Mouse (Mus musculus): Measurements from ENCODE around the gene Stx19.
A peak's percentile ranks its signal among the peaks of the same experiment; 100 is the strongest.

Gene Stx19

DNA sequence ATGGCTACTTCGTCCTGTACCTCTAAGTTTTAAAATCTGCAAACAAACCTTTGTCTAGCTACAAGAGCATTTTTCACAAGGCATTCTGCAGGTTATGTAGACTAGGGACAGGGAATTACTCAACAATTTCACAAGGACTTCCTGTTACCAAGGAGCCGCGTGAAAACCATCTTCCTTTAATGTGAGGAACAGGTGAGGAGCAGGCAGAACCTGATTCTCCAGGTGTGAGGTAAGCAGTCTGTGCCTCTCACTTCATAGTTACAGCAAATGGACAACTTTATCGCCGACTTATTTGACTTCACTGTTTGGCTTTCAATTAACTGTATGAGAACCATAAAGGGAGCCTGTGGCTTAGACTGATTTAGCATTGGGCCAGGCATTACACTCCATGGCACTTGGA, at the start of gene Stx19:
Stx19 (plus strand) TSS at position 186 of the 400 bp plus-strand sequence.
- DNase-seq: no peak

DNA sequence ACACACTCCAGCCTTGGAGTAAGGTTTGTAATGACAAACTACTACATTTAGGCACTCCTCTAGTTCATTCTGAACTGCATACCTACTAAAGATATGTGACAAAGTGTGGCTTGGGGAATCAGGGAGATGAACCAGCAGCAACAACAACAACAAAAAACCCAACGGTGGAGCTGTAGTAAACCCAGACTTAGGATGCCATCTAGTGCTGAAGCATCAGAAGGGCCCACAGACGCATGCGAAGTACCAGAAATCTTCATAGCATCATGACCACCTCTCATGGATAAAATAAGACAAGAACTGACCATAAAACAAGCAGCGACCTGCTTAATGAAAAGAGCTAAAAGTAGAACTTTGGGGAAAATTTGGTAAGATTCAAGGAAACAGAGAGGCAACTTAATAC, 41.0 kb upstream of the Stx19 start:
- DNase-seq: no peak

DNA sequence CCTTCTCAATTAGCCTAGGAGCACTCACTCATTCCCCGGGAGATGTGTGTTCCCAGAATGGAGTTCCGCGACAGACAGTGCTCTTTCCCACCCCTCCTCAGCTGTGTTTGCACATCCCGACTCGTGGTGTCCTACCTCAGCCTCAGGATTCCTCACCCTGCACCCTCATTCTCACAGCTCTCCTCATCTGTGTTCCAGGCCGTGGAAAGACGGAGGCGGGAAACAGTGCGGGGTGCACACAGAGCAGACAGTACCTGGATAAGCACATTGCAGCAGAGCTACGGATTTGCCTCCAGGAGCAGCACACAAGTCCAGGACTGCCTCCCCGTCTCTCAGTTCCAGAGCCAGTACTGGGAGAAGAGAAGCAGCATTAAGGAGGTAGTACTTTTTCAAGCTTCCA, 38.4 kb upstream of the Stx19 start:
- DNase-seq: no peak

DNA sequence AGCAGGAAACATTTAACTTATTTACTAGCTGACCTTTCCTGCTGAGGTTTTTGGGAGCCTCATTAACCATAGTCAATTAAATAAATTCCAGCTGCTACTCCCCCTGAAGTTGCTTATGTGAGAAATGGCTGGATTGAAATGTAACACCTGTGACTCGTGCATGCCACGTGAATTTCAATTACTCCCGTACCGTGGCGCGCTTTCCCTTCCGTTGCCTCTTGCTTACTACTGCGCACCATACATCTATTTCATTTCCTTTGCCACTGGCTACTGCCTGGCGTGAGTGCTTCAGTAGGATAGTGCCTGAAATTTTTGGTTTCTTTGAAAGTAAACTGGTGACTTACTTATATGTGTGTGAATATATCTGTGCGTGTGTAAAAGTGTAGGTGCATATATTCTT, 36.2 kb upstream of the Stx19 start:
- no peak for DNase-seq

DNA sequence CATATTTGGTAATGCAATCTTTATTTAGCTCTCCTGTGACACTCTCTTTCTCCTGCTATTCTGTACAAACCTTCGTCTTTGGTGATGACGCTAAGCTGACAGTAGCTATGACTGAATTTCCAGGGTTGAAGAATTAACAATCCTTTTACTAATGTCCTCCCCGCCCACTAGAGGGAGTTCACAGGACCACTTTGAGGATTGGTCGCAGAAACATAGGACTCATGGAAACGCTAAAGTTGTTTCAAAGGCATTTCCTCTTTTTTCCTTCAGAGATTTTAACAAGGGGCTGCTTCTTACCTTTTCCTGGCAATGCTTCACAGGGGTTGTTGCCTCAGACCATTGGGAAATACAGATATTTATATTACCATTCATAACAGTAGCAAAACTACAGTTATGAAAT, 32.2 kb upstream of the Stx19 start:
- no peak for DNase-seq

DNA sequence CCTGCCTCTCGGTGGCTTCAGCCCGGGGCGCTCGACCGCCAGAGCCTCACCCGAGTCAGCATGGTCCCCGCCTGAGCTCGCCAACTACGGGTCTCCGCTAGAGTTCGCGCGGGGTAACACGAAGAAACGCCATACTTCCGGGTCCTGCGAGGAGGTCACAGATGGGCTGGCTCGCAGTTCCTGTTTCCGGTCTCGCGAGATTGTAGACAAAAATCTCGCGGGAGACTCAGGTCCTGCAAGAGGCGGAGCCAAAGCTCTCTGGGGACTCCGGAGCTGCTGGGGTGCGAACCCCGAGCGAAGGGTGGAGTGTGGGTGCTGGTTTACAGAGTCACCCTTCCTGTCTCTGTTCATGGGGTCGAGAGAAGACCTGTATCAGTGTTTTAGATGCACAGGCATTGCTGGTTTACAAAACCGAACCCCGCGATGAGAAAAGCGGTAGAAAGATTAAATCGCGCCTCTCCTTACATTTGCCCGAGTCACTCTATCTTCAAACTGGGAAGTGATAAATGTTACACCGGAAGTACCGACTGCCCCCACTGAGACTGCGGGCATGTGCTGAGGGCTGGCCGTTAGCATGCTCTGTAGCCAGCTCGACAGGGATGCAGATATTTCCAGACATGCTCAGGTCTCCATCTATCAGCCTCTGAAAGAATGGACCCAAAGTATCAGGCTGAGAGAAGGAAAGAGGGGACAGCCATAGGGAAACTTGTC, 27.7 kb upstream of the Stx19 start, which contains the start of gene Nsun3:
Nsun3 (minus strand) TSS at position 198 of the 711 bp plus-strand sequence.
- DNase-seq: peak; percentile 89 to 93

- no peak for DNase-seq
Observed at GRCm38 (mm10) chr16:62796608-62797007, 17.9 kb upstream of the Stx19 start.

DNA sequence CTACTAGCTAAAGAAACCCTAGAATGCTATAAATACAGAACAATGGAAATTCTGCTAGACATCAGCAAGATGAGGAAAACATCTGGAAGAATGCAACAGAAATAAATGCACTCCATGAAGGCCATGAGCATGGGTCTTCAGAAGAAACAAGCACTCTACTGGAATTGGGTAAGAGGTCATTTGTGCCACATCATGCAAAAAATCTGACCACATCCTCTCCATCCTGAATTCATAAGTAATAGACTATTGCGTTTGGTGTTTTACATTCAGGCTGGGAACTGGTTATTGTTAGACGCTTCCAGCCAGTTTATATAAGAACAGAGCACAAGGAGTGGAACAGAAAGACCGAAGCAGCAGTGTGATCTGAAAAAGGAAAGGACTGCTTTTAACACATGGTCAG, 15.7 kb upstream of the Stx19 start:
- no peak for DNase-seq

DNA sequence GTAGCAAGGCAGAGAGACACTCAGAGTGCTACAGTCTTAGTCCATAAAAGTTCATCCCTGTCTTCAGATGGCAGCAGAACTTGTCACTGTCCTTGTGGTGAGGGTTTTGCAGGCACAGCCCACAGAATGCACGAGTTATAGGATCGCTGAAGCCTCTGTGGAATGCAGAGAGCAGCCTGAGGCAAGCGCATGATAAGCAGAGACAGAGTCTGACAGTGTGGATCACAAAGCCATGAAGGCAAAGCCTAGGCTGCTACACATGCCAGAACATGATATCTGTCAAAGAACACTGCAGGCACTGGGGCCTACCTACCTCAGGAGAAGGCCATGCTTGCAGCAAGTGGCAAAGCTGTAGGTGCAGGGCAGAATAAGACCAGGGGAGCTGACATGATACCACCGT, 15.1 kb upstream of the Stx19 start:
- DNase-seq: no peak

DNA sequence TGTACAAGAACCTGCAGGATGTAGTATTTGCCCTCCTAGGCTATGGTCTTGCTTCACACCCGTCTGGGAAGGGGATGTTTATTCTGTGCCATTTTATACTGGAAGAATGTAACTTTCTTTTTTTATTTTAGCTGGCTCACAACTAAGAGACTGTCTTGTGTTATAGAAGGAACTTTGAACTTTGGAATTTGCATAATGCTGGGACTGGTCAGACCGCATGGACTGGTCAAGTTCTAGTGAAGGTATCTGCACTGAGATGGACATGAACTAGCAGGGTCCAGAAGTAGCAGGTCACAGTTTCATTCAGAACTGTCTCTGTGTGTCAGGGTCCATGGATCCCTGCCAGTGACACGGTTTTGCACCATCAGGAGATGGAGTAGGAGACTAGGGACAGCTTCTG, 14.6 kb upstream of the Stx19 start:
- DNase-seq: no peak

- DNase-seq: no peak
Observed at GRCm38 (mm10) chr16:62804621-62805020, 9.9 kb upstream of the Stx19 start.

- DNase-seq: no peak
Observed at GRCm38 (mm10) chr16:62807249-62807979, 7.1 kb upstream of the Stx19 start.

DNA sequence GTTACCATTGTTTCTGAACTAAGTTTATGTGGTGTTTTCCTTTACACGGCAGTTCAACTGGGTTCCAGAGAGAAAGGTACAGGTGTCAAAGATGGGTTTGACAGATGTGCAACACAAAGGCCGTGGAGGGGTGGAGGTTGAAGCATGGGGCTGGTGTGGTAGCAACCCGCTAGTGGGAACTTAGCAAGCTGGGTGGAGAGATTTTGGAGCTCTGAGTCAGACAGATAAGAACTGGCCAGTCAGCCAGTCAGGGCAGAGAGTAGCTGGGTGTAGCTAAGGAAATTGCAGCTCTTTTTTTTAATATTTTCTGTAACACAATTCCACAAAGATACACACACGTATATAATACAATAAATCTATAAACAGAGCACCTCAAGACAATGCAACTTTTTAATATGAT, 3.6 kb upstream of the Stx19 start:
- no peak for DNase-seq

DNA sequence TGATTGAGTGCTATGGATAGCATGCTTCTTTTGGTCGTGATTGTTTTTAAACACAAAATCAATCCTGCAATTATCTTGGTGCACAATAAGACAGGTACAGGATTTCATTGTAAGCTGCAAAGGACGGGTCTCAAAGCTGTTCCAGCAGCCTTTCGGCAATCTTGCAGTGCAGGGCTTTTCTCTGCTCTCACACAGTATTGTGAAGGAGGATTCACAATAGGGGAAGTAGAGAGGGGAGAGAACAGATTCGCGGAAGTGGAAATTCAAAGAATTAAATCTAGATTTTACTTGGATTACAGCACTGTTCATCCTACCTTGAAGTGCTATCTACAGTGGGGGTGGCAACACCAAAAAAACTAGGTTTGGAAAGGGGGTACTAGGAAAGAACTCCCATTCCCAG, 686 bp upstream of the Stx19 start:
- no peak for DNase-seq

GRCm38 (mm10) chr16:62822472-62822871, 8.0 kb downstream of the Stx19 start:
- DNase-seq: no peak

GRCm38 (mm10) chr16:62826156-62827001, 11.9 kb downstream of the Stx19 start:
- DNase-seq: no peak

DNA sequence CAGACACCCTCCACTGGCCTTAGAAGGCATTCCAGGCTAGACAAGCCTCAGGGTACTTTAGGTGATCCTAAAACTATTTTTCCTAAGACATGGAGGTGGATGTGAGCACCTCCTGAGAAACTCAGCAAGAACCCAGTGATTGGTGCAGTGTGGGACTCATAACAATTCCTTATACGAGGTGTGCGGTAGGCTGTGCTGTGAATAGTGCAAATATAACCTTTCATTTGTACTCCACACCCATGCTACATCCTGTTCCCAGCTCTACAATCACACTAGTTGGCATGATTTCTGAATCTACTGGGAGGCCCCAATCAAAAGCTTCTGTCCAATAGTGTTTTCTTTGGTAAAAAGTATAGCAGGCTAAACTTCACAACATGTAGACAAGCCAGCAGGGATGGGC, 17.6 kb downstream of the Stx19 start:
- DNase-seq: no peak

DNA sequence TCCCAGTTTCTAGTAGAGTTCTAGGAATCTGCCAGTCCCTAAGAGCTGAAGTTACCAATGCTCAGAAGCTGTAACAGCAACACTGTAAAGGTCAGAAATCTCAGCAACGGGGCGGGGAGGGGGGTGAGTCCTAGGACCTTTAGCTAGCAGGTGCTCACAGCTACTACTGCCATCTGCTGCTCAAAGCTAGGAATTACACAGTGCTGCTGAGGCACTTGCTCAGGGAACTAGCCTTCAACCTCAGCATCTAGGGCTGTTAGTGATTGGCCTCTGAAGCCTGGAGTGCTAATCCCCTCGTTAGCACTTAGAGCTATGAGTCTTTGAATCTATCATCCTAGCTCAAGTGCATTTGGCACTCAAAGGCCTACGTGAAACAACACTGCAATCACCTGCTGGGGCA, 18.0 kb downstream of the Stx19 start:
- peak; percentile 35 to 42 for DNase-seq

DNA sequence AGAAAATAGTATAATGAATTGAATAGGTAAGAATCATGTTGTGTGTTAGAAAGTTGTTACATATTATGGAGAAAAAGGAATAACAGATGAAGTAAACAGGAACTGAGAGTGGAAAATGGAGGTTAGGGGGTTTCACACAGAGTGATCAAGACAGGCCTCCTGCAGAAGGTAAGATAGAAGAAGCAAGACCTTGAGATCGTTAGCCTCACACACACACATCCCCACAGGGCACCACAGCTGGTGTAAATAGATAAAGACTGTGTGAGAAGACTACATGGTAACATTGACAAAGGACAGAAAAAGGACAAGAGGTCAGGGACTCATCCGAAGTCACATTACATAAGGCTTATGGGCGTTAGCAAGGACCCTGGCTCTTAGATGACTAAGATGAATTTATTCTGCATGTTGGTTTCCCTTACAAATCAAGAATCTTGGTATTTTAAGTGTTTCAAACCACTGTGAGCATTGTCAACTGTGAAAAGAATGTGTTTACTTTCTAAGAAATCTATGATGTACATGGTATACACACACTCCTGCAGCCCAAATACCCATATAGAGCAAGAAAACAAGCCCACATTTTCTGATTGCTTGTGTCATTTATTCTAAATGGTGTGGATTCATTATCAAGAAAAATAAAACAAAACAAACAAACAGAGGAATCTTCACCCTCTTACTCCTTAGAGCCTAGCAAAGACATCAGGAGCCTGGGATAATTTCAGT, 19.7 kb downstream of the Stx19 start:
- no peak for DNase-seq

GRCm38 (mm10) chr16:62845341-62845740, 30.9 kb downstream of the Stx19 start:
- DNase-seq: no peak

- peak; percentile 89 to 97 for DNase-seq
Observed at GRCm38 (mm10) chr16:62846498-62847312, 32.2 kb downstream of the Stx19 start, which contains the start of gene Arl13b. Arl13b (minus strand) TSS chr16:62847040.

Data from cerebellum, adult 18-20 months (tissue).